Mouse (Mus musculus): ENCODE measurements around the gene Ubxn10. TPM values are rescaled to one million over a fixed set of nuclear protein-coding genes. Genes with fewer than 3 reads are reported as not detected.

Gene Ubxn10
- polyA plus RNA-seq, 1 experiment from 2014 or later: 1.3 TPM

DNA sequence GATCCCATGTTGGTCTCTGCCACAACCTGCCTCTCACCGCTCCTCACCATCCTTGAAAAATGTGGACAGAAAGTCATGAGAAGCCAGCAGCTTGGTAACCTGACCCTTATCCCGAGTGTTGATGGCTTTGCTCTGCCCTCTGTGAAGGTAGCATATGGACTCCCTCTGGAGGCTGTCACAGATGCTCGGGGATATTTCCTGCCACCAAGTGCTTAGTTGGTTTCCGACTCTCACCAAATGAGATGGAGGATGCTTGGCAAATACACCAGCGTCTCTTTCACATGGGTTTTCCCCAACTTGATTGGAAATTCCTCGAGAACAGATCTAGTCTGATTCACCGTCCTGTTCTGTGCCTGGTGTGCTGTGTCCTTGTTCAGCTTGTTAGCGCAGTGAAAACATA lies 24.3 kb downstream of the Ubxn10 start:
- Histone ChIP-seq H3K4me3 (no peak overlapping the region), H3K36me3 (no peaks in the 10 kb centered on the region), H3K4me2 (no peak overlapping the region), H3K9me3 (replicated peaks) (no peaks in the 10 kb centered on the region), H3K27me3 (replicated peaks) (peaks cover 20% of the 10 kb centered on the region; the same call in 1 of the 2 replicates), H3K27ac (ENCODE audit: poor library complexity, severe bottlenecking) (no peak overlapping the region), H3K4me1 (replicated peaks) (no peaks in the 10 kb centered on the region), H3K9ac (no peak overlapping the region)
- no peak for ATAC-seq (ENCODE audit: insufficient number of reproducible peaks, low FRiP score)
- 70% methylated on average over 8 of the region's 8 CpGs for WGBS

DNA sequence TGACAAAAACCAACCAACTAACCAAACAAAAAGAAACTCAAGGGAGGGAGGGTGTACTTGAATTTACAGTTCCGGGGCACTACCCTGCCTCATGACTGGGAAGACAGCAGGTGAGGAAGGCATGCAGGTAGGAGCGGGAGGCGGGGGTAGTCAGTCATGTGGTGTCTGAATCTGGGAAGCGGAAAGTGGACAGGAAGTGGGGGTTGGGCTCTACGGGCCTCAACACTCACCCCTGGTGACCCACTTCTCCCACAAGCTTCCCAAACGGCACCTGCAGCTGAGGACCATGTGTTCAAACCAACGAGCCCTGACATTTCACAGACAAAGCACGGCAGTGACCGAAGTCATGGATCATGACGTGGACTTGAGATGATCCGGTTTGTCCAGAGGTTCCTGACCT lies 24.9 kb downstream of the Ubxn10 start:
- Histone ChIP-seq H3K4me2 (no peak overlapping the region), H3K9ac (no peak overlapping the region), H3K9me3 (replicated peaks) (no peaks in the 10 kb centered on the region), H3K27ac (ENCODE audit: poor library complexity, severe bottlenecking) (no peak overlapping the region), H3K36me3 (no peaks in the 10 kb centered on the region), H3K4me3 (no peak overlapping the region), H3K4me1 (replicated peaks) (no peaks in the 10 kb centered on the region), H3K27me3 (replicated peaks) (peaks cover 20% of the 10 kb centered on the region; the same call in 1 of the 2 replicates)
- WGBS: 76% methylated on average over 11 of the region's 11 CpGs
- ATAC-seq (ENCODE audit: insufficient number of reproducible peaks, low FRiP score): no peak

DNA sequence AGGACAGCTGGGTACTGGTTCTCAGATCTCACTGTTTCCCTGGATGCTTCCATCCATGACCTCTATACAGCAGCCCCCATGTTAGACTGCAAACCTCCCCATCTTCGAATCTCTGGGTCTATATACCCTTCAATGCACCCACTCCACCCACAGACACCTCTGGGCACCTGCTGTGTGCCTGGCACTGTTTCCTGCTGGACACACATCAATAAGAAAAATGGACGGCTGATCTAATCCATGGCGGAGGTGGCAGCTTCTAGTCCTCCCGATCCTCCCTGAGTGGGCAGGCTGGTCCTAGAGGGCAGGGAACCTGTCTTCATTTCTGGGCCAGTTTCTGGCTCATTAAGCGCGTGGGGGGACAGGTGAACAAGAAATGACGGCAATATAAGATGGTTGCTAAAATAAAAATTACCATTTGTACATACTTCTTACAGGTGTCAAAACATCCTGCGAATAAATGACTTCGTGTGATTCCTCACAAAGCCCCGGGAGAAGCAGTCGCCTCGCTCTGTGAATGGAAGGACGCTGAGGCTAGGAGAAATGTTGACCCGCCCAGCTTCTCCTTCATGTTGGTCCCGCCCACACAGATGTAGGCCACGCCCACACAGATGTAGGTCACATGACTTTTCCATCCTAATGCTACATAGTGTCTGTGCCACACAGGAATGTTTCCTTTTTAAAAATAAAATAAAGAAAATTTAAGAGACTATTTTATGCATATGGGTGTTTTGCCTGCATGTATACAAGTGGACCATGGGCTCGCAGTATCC lies 25.7 kb downstream of the Ubxn10 start:
- H3K36me3 ChIP-seq: no peaks in the 10 kb centered on the region
- H3K4me2 ChIP-seq: no peak overlapping the region
- no peaks in the 10 kb centered on the region for H3K4me1 ChIP-seq (replicated peaks)
- no peaks in the 10 kb centered on the region; the same call in 1 of the 2 replicates for H3K9me3 ChIP-seq (replicated peaks)
- peaks cover 20% of the 10 kb centered on the region; the same call in 1 of the 2 replicates for H3K27me3 ChIP-seq (replicated peaks)
- H3K9ac ChIP-seq: no peak overlapping the region
- no peak overlapping the region for H3K27ac ChIP-seq (ENCODE audit: poor library complexity, severe bottlenecking)
- WGBS: 66% methylated on average over 17 of the region's 17 CpGs
- no peak overlapping the region for H3K4me3 ChIP-seq
- no peak for ATAC-seq (ENCODE audit: insufficient number of reproducible peaks, low FRiP score)

GRCm38 (mm10) chr4:138710633-138711032 lies 26.3 kb downstream of the Ubxn10 start:
- Histone ChIP-seq H3K27me3 (replicated peaks) (peaks cover 23% of the 10 kb centered on the region; the same call in 1 of the 2 replicates), H3K4me3 (no peak overlapping the region), H3K4me2 (no peak overlapping the region), H3K9me3 (replicated peaks) (no peaks in the 10 kb centered on the region; the same call in 1 of the 2 replicates), H3K36me3 (no peaks in the 10 kb centered on the region), H3K4me1 (replicated peaks) (no peaks in the 10 kb centered on the region), H3K27ac (ENCODE audit: poor library complexity, severe bottlenecking) (no peak overlapping the region), H3K9ac (no peak overlapping the region)
- 80% methylated on average over 11 of the region's 11 CpGs for WGBS
- ATAC-seq (ENCODE audit: insufficient number of reproducible peaks, low FRiP score): no peak

DNA sequence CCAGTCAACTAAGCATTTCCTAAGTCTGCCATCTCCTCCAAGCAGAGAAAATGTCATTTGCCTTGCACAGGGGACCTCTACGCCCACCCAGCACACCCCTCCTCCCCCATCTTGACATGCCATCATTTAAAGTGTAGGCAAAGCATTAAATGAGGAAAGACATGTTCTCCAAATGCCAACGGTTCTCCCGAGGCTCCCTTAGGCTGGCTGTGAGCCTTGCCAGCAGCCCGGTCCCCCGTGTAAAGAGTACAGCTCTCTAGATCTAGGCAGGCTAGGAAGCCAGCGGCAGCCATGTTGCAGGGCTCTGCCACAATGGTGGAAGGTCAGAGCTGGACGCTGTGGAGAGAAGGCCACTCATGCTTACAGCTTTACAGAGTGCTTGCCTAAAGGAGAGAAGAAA lies 27.0 kb downstream of the Ubxn10 start:
- WGBS: 60% methylated on average over 7 of the region's 7 CpGs
- Histone ChIP-seq H3K9ac (no peak overlapping the region), H3K36me3 (no peaks in the 10 kb centered on the region), H3K4me3 (no peak overlapping the region), H3K9me3 (replicated peaks) (no peaks in the 10 kb centered on the region; the same call in 1 of the 2 replicates), H3K27me3 (replicated peaks) (peaks cover 27% of the 10 kb centered on the region; the same call in 1 of the 2 replicates), H3K4me1 (replicated peaks) (no peaks in the 10 kb centered on the region), H3K4me2 (no peak overlapping the region), H3K27ac (ENCODE audit: poor library complexity, severe bottlenecking) (no peak overlapping the region)
- no peak for ATAC-seq (ENCODE audit: insufficient number of reproducible peaks, low FRiP score)

- H3K9ac ChIP-seq: no peak overlapping the region
- H3K9me3 ChIP-seq (replicated peaks): no peaks in the 10 kb centered on the region; the same call in 1 of the 2 replicates
- H3K4me2 ChIP-seq: no peak overlapping the region
- no peak for ATAC-seq (ENCODE audit: insufficient number of reproducible peaks, low FRiP score)
- H3K4me3 ChIP-seq: no peak overlapping the region
- no peaks in the 10 kb centered on the region for H3K36me3 ChIP-seq
- H3K27me3 ChIP-seq (replicated peaks): peaks cover 31% of the 10 kb centered on the region
- no peaks in the 10 kb centered on the region for H3K4me1 ChIP-seq (replicated peaks)
- H3K27ac ChIP-seq (ENCODE audit: poor library complexity, severe bottlenecking): no peak overlapping the region
- WGBS: 74% methylated on average over 11 of the region's 11 CpGs
Observed at GRCm38 (mm10) chr4:138709246-138709645, 27.7 kb downstream of the Ubxn10 start.

DNA sequence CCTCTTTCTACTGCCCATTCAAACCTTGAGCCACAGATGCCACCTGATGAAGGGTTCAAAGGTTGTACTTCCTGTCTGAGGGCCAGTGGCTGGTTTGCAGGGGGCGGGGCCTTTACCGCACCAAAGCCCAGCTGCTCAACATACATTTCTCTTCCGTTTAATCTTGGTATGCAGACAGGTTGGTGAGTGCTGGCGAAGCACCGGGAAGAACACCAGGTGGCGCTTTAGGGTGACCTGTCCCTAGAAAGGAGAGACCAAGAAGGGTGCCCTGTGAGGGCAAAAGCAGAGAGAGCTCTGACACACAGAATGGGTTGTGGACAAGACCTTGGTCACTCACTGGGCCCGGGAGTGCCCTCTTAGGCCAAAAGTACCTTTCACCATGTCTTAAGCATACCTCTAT lies 28.3 kb downstream of the Ubxn10 start:
- H3K27me3 ChIP-seq (replicated peaks): peaks cover 31% of the 10 kb centered on the region

DNA sequence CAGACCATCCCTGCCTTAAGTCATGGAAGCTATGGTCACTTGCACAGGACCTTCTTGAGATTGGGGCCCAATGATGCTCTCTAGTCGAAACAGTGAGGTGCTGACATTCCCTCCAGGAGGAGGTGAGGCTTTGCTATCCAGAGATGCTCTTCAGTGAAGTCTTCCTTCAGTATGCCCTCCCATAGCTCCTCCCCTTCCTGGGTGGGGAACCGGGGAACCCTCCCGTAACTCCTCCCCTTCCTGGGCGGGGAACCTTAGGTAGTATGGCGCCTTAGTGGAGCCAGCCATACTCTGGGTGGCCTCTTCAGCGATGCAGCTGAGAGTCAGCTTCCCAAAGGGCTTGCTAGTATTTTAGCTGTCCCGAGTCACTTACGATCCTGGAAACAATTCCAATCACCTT lies 30.3 kb downstream of the Ubxn10 start:
- WGBS: 87% methylated on average over 8 of the region's 8 CpGs
- Histone ChIP-seq H3K9me3 (replicated peaks) (no peaks in the 10 kb centered on the region; the same call in 1 of the 2 replicates), H3K36me3 (no peaks in the 10 kb centered on the region)

More for the DNA sequence above, 28.3 kb downstream of the Ubxn10 start:
- H3K4me2 ChIP-seq: no peak overlapping the region
- H3K27ac ChIP-seq (ENCODE audit: poor library complexity, severe bottlenecking): no peak overlapping the region
- WGBS: 7% methylated on average over 7 of the region's 7 CpGs
- no peaks in the 10 kb centered on the region for H3K4me1 ChIP-seq (replicated peaks)
- no peaks in the 10 kb centered on the region for H3K36me3 ChIP-seq
- no peaks in the 10 kb centered on the region; the same call in 1 of the 2 replicates for H3K9me3 ChIP-seq (replicated peaks)
- H3K9ac ChIP-seq: no peak overlapping the region
- ATAC-seq (ENCODE audit: insufficient number of reproducible peaks, low FRiP score): no peak
- no peak overlapping the region for H3K4me3 ChIP-seq

GRCm38 (mm10) chr4:138704169-138704568 lies 32.8 kb downstream of the Ubxn10 start:
- Histone ChIP-seq H3K4me2 (no peak overlapping the region), H3K9ac (no peak overlapping the region), H3K27me3 (replicated peaks) (peaks cover 29% of the 10 kb centered on the region), H3K27ac (ENCODE audit: poor library complexity, severe bottlenecking) (no peak overlapping the region), H3K4me1 (replicated peaks) (no peaks in the 10 kb centered on the region), H3K36me3 (no peaks in the 10 kb centered on the region), H3K4me3 (no peak overlapping the region), H3K9me3 (replicated peaks) (no peaks in the 10 kb centered on the region; the same call in 1 of the 2 replicates)
- 76% methylated on average over 4 of the region's 4 CpGs for WGBS
- no peak for ATAC-seq (ENCODE audit: insufficient number of reproducible peaks, low FRiP score)

More for the DNA sequence above, 30.3 kb downstream of the Ubxn10 start:
- no peak for ATAC-seq (ENCODE audit: insufficient number of reproducible peaks, low FRiP score)
- Histone ChIP-seq H3K4me2 (no peak overlapping the region), H3K4me1 (replicated peaks) (no peaks in the 10 kb centered on the region), H3K4me3 (no peak overlapping the region), H3K27me3 (replicated peaks) (peaks cover 41% of the 10 kb centered on the region), H3K27ac (ENCODE audit: poor library complexity, severe bottlenecking) (no peak overlapping the region), H3K9ac (no peak overlapping the region)

DNA sequence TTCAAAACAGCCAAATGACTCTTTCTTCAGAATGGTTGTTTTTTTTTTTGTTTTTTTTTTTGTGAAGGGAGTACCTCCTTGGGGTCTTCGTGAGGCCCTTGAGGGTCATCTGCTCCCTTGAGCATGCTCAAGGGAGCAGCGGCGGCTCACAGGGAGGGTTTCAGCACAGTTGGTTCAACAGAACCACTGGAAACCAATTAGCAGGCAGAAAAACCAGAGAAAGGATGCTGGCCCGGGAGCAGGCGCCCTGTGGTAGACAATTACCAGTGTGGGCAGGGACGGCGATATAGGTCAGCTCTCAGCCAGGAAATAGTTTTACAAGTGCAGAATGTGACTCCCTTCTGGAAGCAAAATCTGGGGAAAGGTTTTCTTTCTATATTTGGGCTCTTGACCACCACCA lies 33.4 kb downstream of the Ubxn10 start:
- WGBS: 49% methylated on average over 7 of the region's 7 CpGs
- Histone ChIP-seq H3K9me3 (replicated peaks) (no peaks in the 10 kb centered on the region; the same call in 1 of the 2 replicates), H3K9ac (no peak overlapping the region), H3K27me3 (replicated peaks) (peaks cover 29% of the 10 kb centered on the region), H3K27ac (ENCODE audit: poor library complexity, severe bottlenecking) (no peak overlapping the region), H3K4me1 (replicated peaks) (no peaks in the 10 kb centered on the region), H3K4me2 (no peak overlapping the region), H3K4me3 (no peak overlapping the region), H3K36me3 (no peaks in the 10 kb centered on the region)
- no peak for ATAC-seq (ENCODE audit: insufficient number of reproducible peaks, low FRiP score)

DNA sequence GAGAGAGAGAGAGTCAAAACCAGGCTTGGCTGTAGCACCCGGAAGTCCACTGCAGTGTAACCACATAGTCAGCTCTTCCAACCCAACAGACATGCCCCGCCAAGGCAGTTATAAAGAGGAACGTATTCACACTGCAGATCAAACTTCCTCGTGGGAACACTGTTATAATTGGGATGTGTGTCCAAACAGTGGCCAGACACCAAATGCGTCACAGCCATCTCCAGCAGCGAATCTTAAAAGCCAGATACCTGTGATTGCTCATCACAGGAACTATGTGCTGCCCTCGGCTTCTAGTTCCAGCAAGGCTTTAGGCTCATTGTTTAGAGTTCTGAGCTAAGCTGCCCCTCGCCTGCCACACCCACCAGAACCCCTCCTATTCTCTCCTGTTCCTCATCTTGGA lies 34.4 kb downstream of the Ubxn10 start:
- no peak overlapping the region for H3K4me3 ChIP-seq
- no peak for ATAC-seq (ENCODE audit: insufficient number of reproducible peaks, low FRiP score)
- H3K27me3 ChIP-seq (replicated peaks): peaks cover 22% of the 10 kb centered on the region
- 65% methylated on average over 8 of the region's 8 CpGs for WGBS
- H3K9me3 ChIP-seq (replicated peaks): no peaks in the 10 kb centered on the region; the same call in 1 of the 2 replicates
- no peak overlapping the region for H3K4me2 ChIP-seq
- no peaks in the 10 kb centered on the region for H3K4me1 ChIP-seq (replicated peaks)
- H3K36me3 ChIP-seq: no peaks in the 10 kb centered on the region
- no peak overlapping the region for H3K27ac ChIP-seq (ENCODE audit: poor library complexity, severe bottlenecking)
- H3K9ac ChIP-seq: no peak overlapping the region
